Mouse (Mus musculus) liver, embryonic 11.5 days (tissue): ENCODE data around the gene Slc25a26. TPM values are rescaled to one million over a fixed set of nuclear protein-coding genes. Genes with fewer than 3 reads are reported as not detected.

Experiments
- ATAC-seq: fragments of 200-750 bp; cut with Nextera tagmentation; replicated peaks from 2 replicates; pipeline ENCODE4 v1.8.0; 2017; ENCODE audit warnings: moderate number of reproducible peaks, mild to moderate bottlenecking, moderate TSS enrichment, moderate library complexity; ENCODE audit not compliant: low FRiP score
- DNase-seq: peaks from one replicate; pipeline ENCODE4 v3.0.0-alpha.2; 2017; ENCODE audit warnings: low spot score
- H3K27ac ChIP-seq: fragments of 300-500 bp; sonication (generic); 2 replicates; pipeline ENCODE4 v1.5.1; 2014; ENCODE audit warnings: mild to moderate bottlenecking, low read depth, low read length, control low read depth
- H3K27me3 ChIP-seq: fragments of 300-500 bp; sonication (generic); replicated peaks from 2 replicates; pipeline ENCODE4 v1.6.1; 2014; ENCODE audit warnings: low read length, mixed read lengths; ENCODE audit not compliant: control insufficient read depth, insufficient read depth
- H3K36me3 ChIP-seq: fragments of 300-500 bp; sonication (generic); 2 replicates; pipeline ENCODE4 v1.6.1; 2014; ENCODE audit warnings: mild to moderate bottlenecking, low read length, moderate library complexity, mixed read lengths; ENCODE audit not compliant: control insufficient read depth, insufficient read depth
- H3K4me1 ChIP-seq: fragments of 300-500 bp; sonication (generic); replicated peaks from 2 replicates; pipeline ENCODE4 v1.6.1; 2014; ENCODE audit warnings: low read length, mixed read lengths; ENCODE audit not compliant: control insufficient read depth, insufficient read depth
- H3K4me2 ChIP-seq: fragments of 300-500 bp; sonication (generic); 2 replicates; pipeline ENCODE4 v1.6.1; 2014; ENCODE audit warnings: mild to moderate bottlenecking, control low read depth, moderate library complexity
- H3K4me3 ChIP-seq: fragments of 300-500 bp; sonication (generic); 2 replicates; pipeline ENCODE4 v1.5.1; 2014; ENCODE audit warnings: low read depth, low read length, control low read depth
- H3K9ac ChIP-seq: fragments of 300-500 bp; sonication (generic); 2 replicates; pipeline ENCODE4 v1.6.1; 2014; ENCODE audit warnings: low read depth, low read length, control low read depth
- H3K9me3 ChIP-seq: fragments of 300-500 bp; sonication (generic); 2 replicates; pipeline ENCODE4 v1.6.1; 2016; ENCODE audit warnings: low read length, inconsistent platforms, mixed read lengths; ENCODE audit not compliant: control insufficient read depth
- WGBS: fragments of 180-500 bp; shearing (Covaris S2); extraction: QIAGEN DNeasy Blood & Tissue Kit; methylation state at CpG from one replicate; pipeline ENCODE4 v1.1.7; 2014; 5-methylcytosine and 5-hydroxymethylcytosine counted together
- polyA plus RNA-seq: library from polyadenylated mRNA; unstranded; fragments of >200 nt; fragmentation: Nextera tagmentation; extraction: Ambion mirVana; gene quantifications from 2 replicates; pipeline ENCODE4 v1.2.1, GENCODE M21; 2014

Slc25a26 gene
- polyA plus RNA-seq, 1 experiment from 2014 or later = 8.2 TPM

GRCm38 (mm10) chr6:94599016-94599415, 98.9 kb downstream of the Slc25a26 start:
- no peaks in the 10 kb centered on the region for H3K9me3 ChIP-seq
- 0 out of 2 replicates have a peak, but pooled peaks cover 2% of the 10 kb centered on the region for H3K4me1 ChIP-seq
- no peak overlapping the region for H3K4me3 ChIP-seq
- 0 out of 2 replicates have a peak, but pooled peaks cover 2% of the 10 kb centered on the region for H3K36me3 ChIP-seq
- no peak overlapping the region for H3K4me2 ChIP-seq
- DNase-seq (no peak), ATAC-seq (peak; percentile 79)
- no peaks in the 10 kb centered on the region for H3K27me3 ChIP-seq
- WGBS = 84% methylated on average over 13 of the region's 13 CpGs
- no peak overlapping the region for H3K9ac ChIP-seq
- no peak overlapping the region for H3K27ac ChIP-seq

DNA sequence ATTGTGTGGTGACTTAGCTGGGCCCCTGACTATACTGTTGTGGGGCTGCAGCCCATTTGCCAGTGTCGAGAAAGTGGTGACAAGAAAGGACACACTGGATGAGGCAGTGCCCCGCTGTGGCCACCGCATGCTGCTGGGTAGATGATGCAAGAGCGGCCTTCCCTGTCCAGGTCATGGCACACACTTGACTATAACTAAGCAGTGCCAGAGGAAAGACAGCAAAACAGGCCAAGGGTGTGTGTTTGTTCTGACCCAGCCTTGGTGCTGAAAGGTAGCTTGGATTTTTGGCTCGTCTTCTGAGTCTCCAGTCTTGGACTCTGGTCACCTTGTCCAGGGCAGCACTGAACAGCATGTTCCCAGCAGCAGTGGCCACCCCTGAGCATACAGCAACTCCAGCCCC, 101.0 kb downstream of the Slc25a26 start:
- H3K4me1 ChIP-seq = no peaks in the 10 kb centered on the region
- 81% methylated on average over 5 of the region's 5 CpGs for WGBS
- ATAC-seq (no peak), DNase-seq (no peak)
- 0 out of 2 replicates have a peak, but pooled peaks cover 2% of the 10 kb centered on the region for H3K36me3 ChIP-seq
- no peak overlapping the region for H3K27ac ChIP-seq
- no peak overlapping the region for H3K9ac ChIP-seq
- no peaks in the 10 kb centered on the region for H3K27me3 ChIP-seq
- no peak overlapping the region for H3K4me3 ChIP-seq
- H3K9me3 ChIP-seq = no peaks in the 10 kb centered on the region
- H3K4me2 ChIP-seq = no peak overlapping the region

- no peak overlapping the region for H3K4me3 ChIP-seq
- no peak overlapping the region for H3K27ac ChIP-seq
- no peaks in the 10 kb centered on the region for H3K9me3 ChIP-seq
- no peak for ATAC-seq
- H3K36me3 ChIP-seq = 0 out of 2 replicates have a peak, but pooled peaks cover 2% of the 10 kb centered on the region
- no peak overlapping the region for H3K4me2 ChIP-seq
- H3K9ac ChIP-seq = no peak overlapping the region
- WGBS = 65% methylated on average over 5 of the region's 5 CpGs
- H3K27me3 ChIP-seq = no peaks in the 10 kb centered on the region
- no peaks in the 10 kb centered on the region for H3K4me1 ChIP-seq
- DNase-seq = no peak
Measured at GRCm38 (mm10) chr6:94601811-94602210, 101.7 kb downstream of the Slc25a26 start.

GRCm38 (mm10) chr6:94604072-94604471, 103.9 kb downstream of the Slc25a26 start:
- WGBS = 78% methylated on average over 3 of the region's 3 CpGs
- H3K4me1 ChIP-seq = no peaks in the 10 kb centered on the region
- H3K36me3 ChIP-seq = 0 out of 2 replicates have a peak, but pooled peaks cover 2% of the 10 kb centered on the region
- H3K9ac ChIP-seq = no peak overlapping the region
- H3K27ac ChIP-seq = no peak overlapping the region
- ATAC-seq (no peak), DNase-seq (no peak)
- H3K4me2 ChIP-seq = no peak overlapping the region
- H3K27me3 ChIP-seq = no peaks in the 10 kb centered on the region
- H3K9me3 ChIP-seq = no peaks in the 10 kb centered on the region
- no peak overlapping the region for H3K4me3 ChIP-seq

DNA sequence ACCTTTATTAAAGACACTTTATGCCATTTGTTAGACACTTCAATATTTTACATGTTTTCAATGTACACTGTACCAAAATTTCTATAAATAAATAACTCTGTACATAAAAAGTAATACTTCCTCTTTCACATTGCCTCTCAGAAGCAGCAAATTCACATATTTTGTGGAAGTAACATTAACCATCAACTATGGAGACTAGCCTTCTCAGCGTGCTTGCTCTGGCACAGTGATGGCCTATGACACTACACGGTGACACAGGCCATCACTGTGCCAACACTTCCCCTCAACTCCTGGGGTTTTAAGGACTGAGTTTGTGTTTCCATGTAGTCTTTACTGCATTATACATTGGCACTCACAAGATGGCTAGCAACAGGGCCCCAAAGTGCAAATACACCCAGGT, 104.4 kb downstream of the Slc25a26 start:
- Histone ChIP-seq H3K36me3 (0 out of 2 replicates have a peak, but pooled peaks cover 2% of the 10 kb centered on the region), H3K4me2 (no peak overlapping the region), H3K9ac (no peak overlapping the region), H3K27ac (no peak overlapping the region), H3K9me3 (no peaks in the 10 kb centered on the region), H3K4me3 (no peak overlapping the region), H3K27me3 (no peaks in the 10 kb centered on the region), H3K4me1 (no peaks in the 10 kb centered on the region)
- DNase-seq (no peak), ATAC-seq (no peak)
- WGBS = 77% methylated on average over 2 of the region's 2 CpGs

DNA sequence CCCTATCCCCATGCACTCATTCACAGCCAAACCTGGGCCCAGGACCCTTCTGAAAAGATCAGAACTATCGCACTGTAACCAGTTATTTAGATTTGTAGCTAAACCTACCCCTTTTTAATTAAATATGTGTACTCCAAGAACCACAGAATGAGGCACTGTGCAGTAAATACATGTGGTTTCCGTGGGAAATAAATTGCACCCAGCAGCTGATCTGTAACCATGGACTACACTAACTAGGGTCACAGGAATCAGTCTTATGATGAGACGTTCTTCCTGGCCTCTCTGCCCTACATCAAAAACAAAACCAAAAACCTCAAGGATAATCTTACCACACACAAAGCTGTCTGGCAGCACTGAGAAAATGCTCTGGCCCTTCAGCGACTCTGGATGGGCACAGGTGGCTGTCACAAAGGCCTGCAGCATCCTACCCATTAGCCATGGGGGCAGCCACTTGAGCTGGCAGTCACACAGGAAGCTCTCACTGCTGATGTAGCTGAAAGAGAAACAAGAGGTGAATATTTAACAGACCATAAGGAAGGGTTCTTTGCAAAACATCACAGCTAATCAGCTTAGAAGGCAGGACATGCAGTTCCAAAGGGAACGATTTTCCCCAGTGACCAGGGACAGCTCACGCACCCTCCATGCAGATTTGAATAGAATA, 113.2 kb downstream of the Slc25a26 start:
- no peak overlapping the region for H3K27ac ChIP-seq
- H3K36me3 ChIP-seq = peaks cover 2% of the 10 kb centered on the region; the same call in 1 of the 2 replicates

DNA sequence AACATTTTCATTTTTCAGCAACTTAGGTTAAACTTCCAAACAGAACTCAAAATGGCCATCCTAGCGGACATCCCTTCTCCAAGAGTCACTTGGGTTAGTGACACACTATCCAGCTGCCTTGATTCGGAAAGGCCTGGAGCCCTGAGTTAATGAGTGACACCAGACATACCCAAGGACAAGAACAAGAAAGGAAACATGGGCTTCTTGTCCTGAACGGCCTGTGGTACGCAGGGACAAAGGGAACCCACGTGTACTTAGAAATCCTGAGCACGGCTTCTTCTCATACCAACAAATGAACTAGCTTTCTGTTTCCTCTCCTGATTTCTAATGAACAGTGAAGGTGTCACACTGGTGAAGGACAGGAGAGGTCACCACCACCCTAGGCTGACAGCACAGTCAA, 114.2 kb downstream of the Slc25a26 start:
- WGBS = 85% methylated on average over 6 of the region's 6 CpGs
- Histone ChIP-seq H3K27ac (no peak overlapping the region), H3K9me3 (no peaks in the 10 kb centered on the region), H3K36me3 (peaks cover 2% of the 10 kb centered on the region; the same call in 1 of the 2 replicates), H3K9ac (no peak overlapping the region), H3K27me3 (no peaks in the 10 kb centered on the region), H3K4me1 (no peaks in the 10 kb centered on the region), H3K4me3 (no peak overlapping the region), H3K4me2 (no peak overlapping the region)
- DNase-seq (no peak), ATAC-seq (no peak)

More for the DNA sequence above, 113.2 kb downstream of the Slc25a26 start:
- Histone ChIP-seq H3K4me3 (no peak overlapping the region), H3K4me1 (no peaks in the 10 kb centered on the region), H3K9ac (no peak overlapping the region), H3K4me2 (no peak overlapping the region), H3K9me3 (no peaks in the 10 kb centered on the region), H3K27me3 (no peaks in the 10 kb centered on the region)
- ATAC-seq (no peak), DNase-seq (no peak)
- WGBS = 80% methylated on average over 6 of the region's 6 CpGs

DNA sequence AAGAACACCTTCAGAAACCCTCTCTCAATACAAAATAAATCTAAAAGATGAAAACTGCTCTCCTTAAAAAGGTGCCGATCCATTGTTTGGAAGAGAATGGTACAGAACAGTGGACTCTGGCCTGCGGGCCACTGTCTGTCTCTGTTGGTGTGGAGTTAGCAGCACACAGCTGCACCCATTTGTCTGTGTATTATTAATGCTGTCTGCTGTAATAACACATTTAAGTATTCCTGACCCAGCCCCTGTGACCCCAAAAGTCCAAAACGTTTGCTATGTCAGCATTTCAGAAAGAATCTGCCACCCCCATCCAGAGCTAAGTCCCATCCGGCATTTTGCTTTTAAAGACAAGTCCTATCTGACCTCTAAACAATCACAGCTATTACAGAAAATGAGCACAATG, 115.8 kb downstream of the Slc25a26 start:
- DNase-seq (no peak), ATAC-seq (no peak)
- WGBS = 79% methylated on average over 4 of the region's 4 CpGs
- H3K4me2 ChIP-seq = no peak overlapping the region
- no peak overlapping the region for H3K9ac ChIP-seq
- no peaks in the 10 kb centered on the region for H3K27me3 ChIP-seq
- H3K4me3 ChIP-seq = no peak overlapping the region
- H3K36me3 ChIP-seq = peaks cover 2% of the 10 kb centered on the region; the same call in 1 of the 2 replicates
- H3K9me3 ChIP-seq = no peaks in the 10 kb centered on the region
- no peak overlapping the region for H3K27ac ChIP-seq
- H3K4me1 ChIP-seq = no peaks in the 10 kb centered on the region

DNA sequence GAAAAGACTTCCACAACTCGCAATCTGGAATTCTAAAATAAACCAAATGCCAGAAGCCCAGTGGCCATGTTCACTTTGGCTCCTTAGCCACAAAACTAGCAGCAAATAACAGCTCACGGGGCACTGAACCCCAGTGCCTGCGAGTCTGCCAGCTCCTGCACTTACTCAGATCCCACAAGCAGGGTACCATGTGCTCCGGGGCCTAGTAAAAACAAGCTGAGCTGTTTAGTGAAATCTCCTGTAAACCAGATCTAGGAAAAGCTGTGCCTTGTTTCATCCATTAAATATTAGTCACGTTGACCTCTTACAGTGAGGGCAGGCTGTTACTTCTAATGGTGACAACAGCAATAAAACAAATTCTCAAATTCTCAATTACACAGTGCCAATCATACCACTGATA, 118.5 kb downstream of the Slc25a26 start:
- H3K27me3 ChIP-seq = no peaks in the 10 kb centered on the region
- DNase-seq (no peak), ATAC-seq (no peak)
- H3K4me1 ChIP-seq = no peaks in the 10 kb centered on the region
- H3K9ac ChIP-seq = no peak overlapping the region
- H3K9me3 ChIP-seq = no peaks in the 10 kb centered on the region
- WGBS = 78% methylated on average over 5 of the region's 5 CpGs
- no peak overlapping the region for H3K4me3 ChIP-seq
- no peak overlapping the region for H3K27ac ChIP-seq
- no peaks in the 10 kb centered on the region for H3K36me3 ChIP-seq
- H3K4me2 ChIP-seq = no peak overlapping the region
